Mouse (Mus musculus) bone marrow, adult 2 months (tissue): ENCODE measurements at regions not wholly inside any gene's neighbourhood (a gene's known extent, or its start where the extent isn't known, plus 50 kb on each side); places are given as distances from the start of the nearest gene placed in this dataset.

Experiments used
- CTCF ChIP-seq: fragments of 200-500 bp; IDR thresholded peaks from 2 replicates; pipeline ENCODE4 v1.5.1; 2011; ENCODE audit warnings: low read length, control low read depth; ENCODE audit not compliant: control insufficient read depth, insufficient read depth
- POLR2A ChIP-seq: fragments of 200-500 bp; IDR thresholded peaks from 2 replicates; pipeline ENCODE4 v1.6.1; 2011; ENCODE audit warnings: low read depth, mild to moderate bottlenecking, control low read depth, low read length, borderline replicate concordance; ENCODE audit not compliant: control insufficient read depth

DNA sequence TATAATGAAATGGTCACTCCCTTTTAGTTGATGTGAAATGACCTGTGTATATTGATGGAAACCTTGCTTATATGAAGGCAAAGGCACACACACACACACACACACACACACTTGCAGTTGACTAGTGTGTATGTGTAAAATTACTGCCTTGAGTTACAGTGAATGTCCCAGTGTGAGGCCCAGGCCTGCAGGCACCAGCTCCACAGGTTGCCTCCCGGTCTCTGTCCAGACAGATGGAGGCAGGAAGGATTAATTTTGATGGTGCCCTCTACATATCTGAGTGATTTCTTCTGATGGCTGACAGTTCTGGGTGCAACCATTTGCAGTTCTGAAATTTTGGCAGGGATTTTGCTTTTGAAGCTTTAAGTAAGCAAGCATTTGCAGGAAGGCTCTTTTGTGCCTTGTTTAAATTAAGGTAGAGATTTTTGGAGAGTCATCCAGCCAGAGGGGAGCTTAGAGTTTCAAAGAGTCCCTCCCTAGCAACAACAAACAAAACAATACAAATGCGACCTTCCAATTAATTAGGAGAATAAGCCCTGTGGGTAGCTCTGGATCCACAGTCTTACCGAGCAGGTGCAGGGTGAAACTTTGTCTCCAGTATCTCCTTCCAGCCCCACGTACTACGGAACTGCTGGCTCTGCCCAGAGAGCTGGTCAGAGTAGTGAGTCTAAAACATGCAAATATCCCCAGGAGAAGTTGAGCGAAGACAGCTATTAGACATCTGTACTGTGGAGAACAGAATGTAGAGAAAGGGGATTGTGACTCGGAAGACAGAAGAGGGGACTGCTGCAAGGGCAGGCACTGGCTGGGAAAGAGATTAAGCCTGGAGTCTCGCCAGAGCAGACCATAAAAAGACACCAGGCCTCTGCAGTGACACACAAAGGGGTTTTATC lies 87.5 kb upstream of the Tut7 start:
- TF ChIP-seq CTCF = no peak
- TF ChIP-seq POLR2A = no peak
